Mouse (Mus musculus): Measurements from ENCODE around the gene Siah2.

Siah2 gene

GRCm38 (mm10) chr3:58691997-58692721 is at the start of gene Siah2:
Siah2 (minus strand) TSS chr3:58692400.
- DNase-seq (ENCODE audit: inconsistent age in 2 of 2, low spot score in 1 of 2), result peak; percentile 95 to 98

GRCm38 (mm10) chr3:58739536-58739935 is 47.3 kb upstream of the Siah2 start:
- DNase-seq (ENCODE audit: inconsistent age in 2 of 2, low spot score in 1 of 2), result no peak

- no peak for DNase-seq (ENCODE audit: inconsistent age in 2 of 2, low spot score in 1 of 2)
These were observed 46.3 kb upstream of the Siah2 start for GRCm38 (mm10) chr3:58738346-58739089.

- DNase-seq (ENCODE audit: inconsistent age in 2 of 2, low spot score in 1 of 2), result peak in 1 of 2 experiments; percentile 67
These were observed 39.3 kb upstream of the Siah2 start for GRCm38 (mm10) chr3:58731520-58731919.

- DNase-seq (ENCODE audit: inconsistent age in 2 of 2, low spot score in 1 of 2), result no peak
These were observed 38.4 kb upstream of the Siah2 start for GRCm38 (mm10) chr3:58730580-58730979.

- DNase-seq (ENCODE audit: inconsistent age in 2 of 2, low spot score in 1 of 2), result peak in 1 of 2 experiments; percentile 58
These were observed 37.3 kb upstream of the Siah2 start for GRCm38 (mm10) chr3:58729549-58729948.

- DNase-seq (ENCODE audit: inconsistent age in 2 of 2, low spot score in 1 of 2), result no peak
These were observed 35.4 kb upstream of the Siah2 start for GRCm38 (mm10) chr3:58727601-58728000.

- DNase-seq (ENCODE audit: inconsistent age in 2 of 2, low spot score in 1 of 2), result peak; percentile 42 to 82
These were observed 34.8 kb upstream of the Siah2 start for GRCm38 (mm10) chr3:58727012-58727411.

GRCm38 (mm10) chr3:58726374-58726773 is 34.2 kb upstream of the Siah2 start:
- no peak for DNase-seq (ENCODE audit: inconsistent age in 2 of 2, low spot score in 1 of 2)

GRCm38 (mm10) chr3:58724815-58725214 is 32.6 kb upstream of the Siah2 start:
- DNase-seq (ENCODE audit: inconsistent age in 2 of 2, low spot score in 1 of 2), result no peak

- peak in 1 of 2 experiments; percentile 51 for DNase-seq (ENCODE audit: inconsistent age in 2 of 2, low spot score in 1 of 2)
These were observed 31.5 kb upstream of the Siah2 start for GRCm38 (mm10) chr3:58723656-58724055.

- peak in 1 of 2 experiments; percentile 78 for DNase-seq (ENCODE audit: inconsistent age in 2 of 2, low spot score in 1 of 2)
These were observed 27.4 kb upstream of the Siah2 start for GRCm38 (mm10) chr3:58719461-58720230.

- no peak for DNase-seq (ENCODE audit: inconsistent age in 2 of 2, low spot score in 1 of 2)
These were observed 24.5 kb upstream of the Siah2 start for GRCm38 (mm10) chr3:58716705-58717104.

GRCm38 (mm10) chr3:58714767-58715166 is 22.6 kb upstream of the Siah2 start:
- DNase-seq (ENCODE audit: inconsistent age in 2 of 2, low spot score in 1 of 2), result no peak

GRCm38 (mm10) chr3:58714034-58714433 is 21.8 kb upstream of the Siah2 start:
- peak; percentile 38 to 84 for DNase-seq (ENCODE audit: inconsistent age in 2 of 2, low spot score in 1 of 2)

GRCm38 (mm10) chr3:58713191-58713590 is 21.0 kb upstream of the Siah2 start:
- DNase-seq (ENCODE audit: inconsistent age in 2 of 2, low spot score in 1 of 2), result peak in 1 of 2 experiments; percentile 55

- DNase-seq (ENCODE audit: inconsistent age in 2 of 2, low spot score in 1 of 2), result no peak
These were observed 12.3 kb upstream of the Siah2 start for GRCm38 (mm10) chr3:58704547-58704946.

GRCm38 (mm10) chr3:58703748-58704147 is 11.5 kb upstream of the Siah2 start:
- DNase-seq (ENCODE audit: inconsistent age in 2 of 2, low spot score in 1 of 2), result no peak

- DNase-seq (ENCODE audit: inconsistent age in 2 of 2, low spot score in 1 of 2), result no peak
These were observed 10.1 kb upstream of the Siah2 start for GRCm38 (mm10) chr3:58702329-58702728.

GRCm38 (mm10) chr3:58701441-58701840 is 9.2 kb upstream of the Siah2 start:
- no peak for DNase-seq (ENCODE audit: inconsistent age in 2 of 2, low spot score in 1 of 2)

GRCm38 (mm10) chr3:58697926-58698325 is 5.7 kb upstream of the Siah2 start:
- peak; percentile 68 to 80 for DNase-seq (ENCODE audit: inconsistent age in 2 of 2, low spot score in 1 of 2)

All from adrenal gland, adult (tissue).